Mouse (Mus musculus) brain, embryonic 14.5 days (tissue): ENCODE results near the gene Shld2.

ENCODE experiments used
- CTCF ChIP-seq: fragments of 200-500 bp; IDR thresholded peaks from 2 replicates; pipeline ENCODE4 v1.5.1; 2012; ENCODE audit warnings: inconsistent platforms, mild to moderate bottlenecking, moderate library complexity, borderline replicate concordance; ENCODE audit not compliant: insufficient read depth, insufficient read length; ENCODE audit errors: extremely low read depth
- POLR2A ChIP-seq: fragments of 200-500 bp; IDR thresholded peaks from 2 replicates; pipeline ENCODE4 v1.6.1; 2012; ENCODE audit warnings: mild to moderate bottlenecking, inconsistent platforms, borderline replicate concordance; ENCODE audit not compliant: poor library complexity, insufficient read depth, insufficient read length, severe bottlenecking; ENCODE audit errors: extremely low read depth

- no peak for TF ChIP-seq POLR2A
- no peak for TF ChIP-seq CTCF
Observed at GRCm38 (mm10) chr14:34311021-34311631, 833 bp upstream of the Shld2 start.
